Mouse (Mus musculus): ENCODE results near the gene Slc16a14.

Gene Slc16a14

GRCm38 (mm10) chr1:84910177-84910804 lies 24.6 kb downstream of the Slc16a14 start:
- no peak for DNase-seq

- DNase-seq: no peak
Measured at GRCm38 (mm10) chr1:84904467-84904866, 30.5 kb downstream of the Slc16a14 start.

GRCm38 (mm10) chr1:84899156-84899555 lies 35.8 kb downstream of the Slc16a14 start:
- no peak for DNase-seq

- DNase-seq: no peak
Measured at GRCm38 (mm10) chr1:84897364-84897763, 37.6 kb downstream of the Slc16a14 start.

- no peak for DNase-seq
Measured at GRCm38 (mm10) chr1:84891746-84892145, 43.2 kb downstream of the Slc16a14 start.

- DNase-seq: no peak
Measured at GRCm38 (mm10) chr1:84890503-84890902, 44.4 kb downstream of the Slc16a14 start.

- no peak for DNase-seq
Measured at GRCm38 (mm10) chr1:84890005-84890393, 44.9 kb downstream of the Slc16a14 start.

- DNase-seq: no peak
Measured at GRCm38 (mm10) chr1:84889330-84890004, 45.5 kb downstream of the Slc16a14 start.

- DNase-seq: no peak
Measured at GRCm38 (mm10) chr1:84885921-84886320, 49.0 kb downstream of the Slc16a14 start.

- peak; percentile 14 for DNase-seq
Measured at GRCm38 (mm10) chr1:84885174-84885573, 49.8 kb downstream of the Slc16a14 start.

- no peak for DNase-seq
Measured at GRCm38 (mm10) chr1:84883889-84884288, 51.0 kb downstream of the Slc16a14 start.

- DNase-seq: no peak
Measured at GRCm38 (mm10) chr1:84882937-84883336, 52.0 kb downstream of the Slc16a14 start.

- DNase-seq: no peak
Measured at GRCm38 (mm10) chr1:84882066-84882532, 52.8 kb downstream of the Slc16a14 start.

GRCm38 (mm10) chr1:84881248-84882065 lies 53.5 kb downstream of the Slc16a14 start:
- DNase-seq: no peak

- DNase-seq: no peak
Measured at GRCm38 (mm10) chr1:84879571-84880120, 55.3 kb downstream of the Slc16a14 start.

- DNase-seq: no peak
Measured at GRCm38 (mm10) chr1:84877590-84877989, 57.3 kb downstream of the Slc16a14 start.

- no peak for DNase-seq
Measured at GRCm38 (mm10) chr1:84872939-84873338, 62.0 kb downstream of the Slc16a14 start.

GRCm38 (mm10) chr1:84872105-84872504 lies 62.8 kb downstream of the Slc16a14 start:
- no peak for DNase-seq

- DNase-seq: no peak
Measured at GRCm38 (mm10) chr1:84871131-84871530, 63.8 kb downstream of the Slc16a14 start.

- DNase-seq: no peak
Measured at GRCm38 (mm10) chr1:84869498-84869897, 65.4 kb downstream of the Slc16a14 start.

GRCm38 (mm10) chr1:84868841-84869240 lies 66.1 kb downstream of the Slc16a14 start:
- DNase-seq: no peak

GRCm38 (mm10) chr1:84868311-84868710 lies 66.6 kb downstream of the Slc16a14 start:
- no peak for DNase-seq

GRCm38 (mm10) chr1:84866706-84867230 lies 68.2 kb downstream of the Slc16a14 start:
- DNase-seq: no peak
